Mouse (Mus musculus): ENCODE measurements around the gene Rnaseh1. TPM values are rescaled to one million over a fixed set of nuclear protein-coding genes. Genes with fewer than 3 reads are reported as not detected.

Rnaseh1 gene
- polyA plus RNA-seq, 1 experiment, result 5.0 TPM

DNA sequence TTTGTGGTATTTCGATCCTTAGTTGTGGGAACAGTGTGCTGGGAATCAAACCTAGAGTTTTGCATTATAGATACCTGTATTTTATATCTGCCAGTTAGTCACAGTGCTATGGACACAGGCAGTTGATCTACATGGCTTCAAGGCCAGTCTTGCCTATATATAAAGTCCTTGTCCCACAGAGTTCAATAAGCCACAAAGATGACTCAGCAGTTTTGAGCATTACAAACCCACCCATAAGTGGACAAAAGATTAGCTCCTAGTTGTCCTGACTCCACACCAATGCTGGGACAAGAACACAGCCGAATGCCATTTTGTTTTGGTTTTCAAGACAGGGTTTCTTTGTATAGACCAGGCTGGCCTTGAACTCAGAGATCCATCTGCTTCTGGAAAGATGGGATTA lies 21.0 kb upstream of the Rnaseh1 start:
- Histone ChIP-seq H3K27ac (ENCODE audit: insufficient read depth, low read depth, low read length) (no peak overlapping the region), H3K27me3 (ENCODE audit: control insufficient read depth, insufficient read depth, low read length) (no peaks in the 10 kb centered on the region), H3K36me3 (ENCODE audit: control insufficient read depth, insufficient read depth, low read length) (peaks cover 51% of the 10 kb centered on the region), H3K4me3 (ENCODE audit: low read depth, low read length) (no peak overlapping the region), H3K4me1 (ENCODE audit: control insufficient read depth, insufficient read depth, insufficient read length, low read length) (no peaks in the 10 kb centered on the region)
- 90% methylated on average over 2 of the region's 2 CpGs for WGBS
- TF ChIP-seq CTCF (IDR thresholded peaks at IDR 0.05; ENCODE audit: extremely low read depth, insufficient read length, insufficient replicate concordance, low read depth, low read length) (no peak), POLR2A (IDR thresholded peaks at IDR 0.05; ENCODE audit: low read depth, low read length) (no peak)

DNA sequence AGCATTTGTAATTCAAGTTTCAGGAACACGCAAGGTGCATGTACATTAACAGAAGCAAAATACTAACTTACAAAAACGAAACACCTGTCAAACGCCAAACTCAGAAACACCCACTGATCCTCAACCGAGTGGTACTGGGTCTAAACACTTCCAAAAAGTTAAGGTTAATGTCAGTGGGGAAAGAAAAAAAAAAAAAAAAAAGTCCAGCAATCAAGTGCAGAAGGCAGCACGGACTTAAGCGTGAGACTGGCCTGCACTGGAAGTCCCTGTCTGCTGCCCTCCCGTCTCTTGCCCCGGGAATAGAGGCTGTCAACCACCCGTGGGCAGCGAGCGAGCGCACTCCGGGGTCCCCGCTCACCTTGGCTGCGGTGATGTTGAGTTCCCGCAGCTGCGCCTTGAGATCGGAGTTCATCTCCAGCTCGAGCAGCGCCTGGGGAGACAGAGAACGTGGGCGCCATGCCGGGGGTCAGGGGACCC lies 14.3 kb upstream of the Rnaseh1 start:
- Histone ChIP-seq H3K36me3 (ENCODE audit: control insufficient read depth, insufficient read depth, low read length) (peaks cover 37% of the 10 kb centered on the region), H3K27me3 (ENCODE audit: control insufficient read depth, insufficient read depth, low read length) (no peaks in the 10 kb centered on the region), H3K4me3 (ENCODE audit: low read depth, low read length) (peak overlapping the region; percentile 96), H3K4me1 (ENCODE audit: control insufficient read depth, insufficient read depth, insufficient read length, low read length) (peaks cover 8% of the 10 kb centered on the region; the same call in 1 of the 2 replicates), H3K27ac (ENCODE audit: insufficient read depth, low read depth, low read length) (peak overlapping the region; percentile 19; the same call in 1 of the 2 replicates)
- whole genome bisulfite sequencing, result 2% methylated on average over 23 of the region's 23 CpGs
- TF ChIP-seq CTCF (IDR thresholded peaks at IDR 0.05; ENCODE audit: extremely low read depth, insufficient read length, insufficient replicate concordance, low read depth, low read length), result no peak
- TF ChIP-seq POLR2A (IDR thresholded peaks at IDR 0.05; ENCODE audit: low read depth, low read length), result no peak

DNA sequence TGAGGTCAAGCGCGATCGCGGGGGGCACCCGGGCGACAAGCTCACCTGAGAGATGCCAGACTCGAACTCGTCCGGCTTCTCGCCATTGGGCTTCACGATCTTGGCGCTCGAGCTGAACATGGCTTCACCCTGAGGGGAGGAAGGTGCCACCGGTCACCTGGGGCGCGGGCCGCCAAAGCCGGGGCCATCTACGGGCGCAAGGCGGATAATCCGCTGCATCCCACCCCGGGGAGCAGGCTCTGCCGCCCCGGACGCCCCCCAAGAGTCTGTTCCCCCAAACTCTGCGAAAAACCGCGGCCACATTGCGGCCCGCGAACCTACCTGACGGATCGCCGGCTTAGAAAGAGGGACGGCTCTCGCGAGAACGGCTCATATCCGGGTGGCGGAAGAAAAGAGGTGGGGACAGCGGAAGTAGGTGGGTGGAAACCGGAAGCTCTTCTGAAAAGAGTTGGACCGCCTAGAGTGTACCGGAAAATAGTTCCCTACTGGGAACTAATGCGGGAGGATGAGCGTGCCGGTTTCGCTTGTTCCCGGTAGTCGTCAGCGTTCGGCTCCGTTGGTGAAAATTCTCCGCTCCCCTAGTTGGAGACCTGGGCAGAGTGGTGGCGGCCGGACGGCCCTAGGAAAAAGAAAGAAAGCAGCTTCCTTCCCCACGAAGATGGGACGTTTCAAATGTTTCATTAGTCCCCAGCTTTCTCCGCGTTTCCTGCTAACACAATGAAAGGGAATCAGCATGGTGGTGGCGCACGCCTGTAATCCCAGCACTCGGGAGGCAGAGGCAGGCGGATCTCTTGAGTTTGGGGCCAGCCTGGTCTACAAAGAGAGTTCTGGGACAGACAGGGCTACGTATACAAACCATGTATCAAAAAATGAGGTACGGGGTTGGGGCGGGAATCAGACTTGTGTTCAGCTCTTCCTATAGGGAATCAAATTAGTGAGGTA lies 13.6 kb upstream of the Rnaseh1 start, which contains the start of gene Rps7:
Gene Rps7 (minus strand): TSS at position 419 of the 942 bp plus-strand sequence.
- peak within 1 kb of the TSS; percentile 96 for H3K4me3 ChIP-seq (ENCODE audit: low read depth, low read length)
- WGBS, result 4% methylated on average over 69 of the region's 69 CpGs
- peak within 1 kb of the TSS; percentile 59 for H3K27ac ChIP-seq (ENCODE audit: insufficient read depth, low read depth, low read length)

DNA sequence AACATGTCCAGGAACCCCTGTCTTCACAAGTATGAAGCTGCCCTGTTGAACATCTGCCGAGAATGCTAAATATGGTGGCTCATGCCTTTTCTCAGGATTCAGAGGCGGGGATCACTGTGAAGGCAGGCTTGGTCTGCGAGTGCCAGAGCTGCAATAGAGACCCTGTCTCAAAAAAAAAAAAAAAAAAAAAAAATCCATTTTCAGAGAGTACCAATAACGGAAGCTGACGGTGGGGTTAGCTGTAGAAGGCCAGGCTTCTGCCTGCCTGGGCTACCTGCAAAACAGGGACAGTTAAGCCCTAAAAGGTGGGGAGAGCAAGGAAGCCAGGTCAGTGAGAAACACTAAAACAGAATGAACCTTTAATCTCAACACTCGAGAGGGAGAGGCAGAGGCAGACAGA lies 12.9 kb upstream of the Rnaseh1 start:
- Histone ChIP-seq H3K27me3 (ENCODE audit: control insufficient read depth, insufficient read depth, low read length) (no peaks in the 10 kb centered on the region), H3K27ac (ENCODE audit: insufficient read depth, low read depth, low read length) (no peak overlapping the region), H3K4me3 (ENCODE audit: low read depth, low read length) (peak overlapping the region; percentile 76), H3K4me1 (ENCODE audit: control insufficient read depth, insufficient read depth, insufficient read length, low read length) (peaks cover 8% of the 10 kb centered on the region; the same call in 1 of the 2 replicates), H3K36me3 (ENCODE audit: control insufficient read depth, insufficient read depth, low read length) (peaks cover 25% of the 10 kb centered on the region)
- TF ChIP-seq CTCF (IDR thresholded peaks at IDR 0.05; ENCODE audit: extremely low read depth, insufficient read length, insufficient replicate concordance, low read depth, low read length) (no peak), POLR2A (IDR thresholded peaks at IDR 0.05; ENCODE audit: low read depth, low read length) (no peak)
- WGBS, result 81% methylated on average over 6 of the region's 6 CpGs

More for the DNA sequence above, 13.6 kb upstream of the Rnaseh1 start, which contains the start of gene Rps7:
- Histone ChIP-seq H3K27me3 (ENCODE audit: control insufficient read depth, insufficient read depth, low read length) (no peaks in the 10 kb centered on the region), H3K36me3 (ENCODE audit: control insufficient read depth, insufficient read depth, low read length) (peaks cover 30% of the 10 kb centered on the region), H3K4me1 (ENCODE audit: control insufficient read depth, insufficient read depth, insufficient read length, low read length) (peaks cover 8% of the 10 kb centered on the region; the same call in 1 of the 2 replicates)
- peak; percentile 82 for TF ChIP-seq POLR2A (IDR thresholded peaks at IDR 0.05; ENCODE audit: low read depth, low read length)
- TF ChIP-seq CTCF (IDR thresholded peaks at IDR 0.05; ENCODE audit: extremely low read depth, insufficient read length, insufficient replicate concordance, low read depth, low read length), result no peak

DNA sequence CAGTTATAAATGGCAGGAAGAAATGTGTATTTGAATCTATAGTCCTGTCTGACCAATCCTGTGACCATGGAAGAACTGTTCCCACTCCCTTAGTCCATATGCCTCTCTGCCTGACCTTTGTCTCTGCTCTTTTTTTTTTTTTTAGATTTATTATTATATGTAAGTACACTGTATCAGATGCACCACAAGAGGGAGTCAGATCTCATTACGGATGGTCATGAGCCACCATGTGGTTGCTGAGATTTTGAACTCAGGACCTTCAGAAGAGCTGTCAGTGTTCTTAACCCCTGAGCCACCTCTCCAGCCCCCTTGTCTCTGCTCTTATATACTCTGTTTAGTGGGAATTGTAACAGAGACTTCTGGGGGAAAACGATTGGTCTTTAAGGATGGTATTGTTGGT lies 10.6 kb upstream of the Rnaseh1 start:
- H3K27ac ChIP-seq (ENCODE audit: insufficient read depth, low read depth, low read length), result no peak overlapping the region
- no peak overlapping the region for H3K4me3 ChIP-seq (ENCODE audit: low read depth, low read length)
- 46% methylated on average over 2 of the region's 2 CpGs for WGBS
- H3K36me3 ChIP-seq (ENCODE audit: control insufficient read depth, insufficient read depth, low read length), result peaks cover 3% of the 10 kb centered on the region
- TF ChIP-seq POLR2A (IDR thresholded peaks at IDR 0.05; ENCODE audit: low read depth, low read length), result no peak
- TF ChIP-seq CTCF (IDR thresholded peaks at IDR 0.05; ENCODE audit: extremely low read depth, insufficient read length, insufficient replicate concordance, low read depth, low read length), result no peak
- no peaks in the 10 kb centered on the region for H3K27me3 ChIP-seq (ENCODE audit: control insufficient read depth, insufficient read depth, low read length)
- H3K4me1 ChIP-seq (ENCODE audit: control insufficient read depth, insufficient read depth, insufficient read length, low read length), result peaks cover 8% of the 10 kb centered on the region; the same call in 1 of the 2 replicates

DNA sequence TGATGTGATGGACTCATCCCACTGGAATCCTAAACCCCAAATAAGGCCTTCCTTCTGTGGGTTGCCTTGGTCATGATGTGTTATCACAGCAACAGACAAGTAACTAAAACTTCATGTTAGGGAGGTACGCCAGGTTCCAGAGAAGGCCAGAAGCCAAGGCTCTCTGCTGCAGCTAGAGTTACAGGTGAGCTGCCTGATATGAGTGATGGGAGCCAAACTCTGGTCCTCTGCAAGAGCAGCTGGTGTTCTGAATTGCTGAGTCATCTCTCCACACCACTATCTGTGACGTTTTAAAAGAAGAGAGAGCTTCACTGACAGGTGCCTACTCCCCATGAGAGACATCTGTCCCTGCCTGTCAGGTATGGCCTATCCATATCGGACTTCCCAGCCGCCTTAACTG lies 13.2 kb downstream of the Rnaseh1 start:
- Histone ChIP-seq H3K4me3 (ENCODE audit: low read depth, low read length) (no peak overlapping the region), H3K27ac (ENCODE audit: insufficient read depth, low read depth, low read length) (no peak overlapping the region), H3K27me3 (ENCODE audit: control insufficient read depth, insufficient read depth, low read length) (no peaks in the 10 kb centered on the region), H3K36me3 (ENCODE audit: control insufficient read depth, insufficient read depth, low read length) (peaks cover 23% of the 10 kb centered on the region), H3K4me1 (ENCODE audit: control insufficient read depth, insufficient read depth, insufficient read length, low read length) (no peaks in the 10 kb centered on the region)
- 82% methylated on average over 4 of the region's 4 CpGs for WGBS
- TF ChIP-seq CTCF (IDR thresholded peaks at IDR 0.05; ENCODE audit: extremely low read depth, insufficient read length, insufficient replicate concordance, low read depth, low read length) (no peak), POLR2A (IDR thresholded peaks at IDR 0.05; ENCODE audit: low read depth, low read length) (no peak)

DNA sequence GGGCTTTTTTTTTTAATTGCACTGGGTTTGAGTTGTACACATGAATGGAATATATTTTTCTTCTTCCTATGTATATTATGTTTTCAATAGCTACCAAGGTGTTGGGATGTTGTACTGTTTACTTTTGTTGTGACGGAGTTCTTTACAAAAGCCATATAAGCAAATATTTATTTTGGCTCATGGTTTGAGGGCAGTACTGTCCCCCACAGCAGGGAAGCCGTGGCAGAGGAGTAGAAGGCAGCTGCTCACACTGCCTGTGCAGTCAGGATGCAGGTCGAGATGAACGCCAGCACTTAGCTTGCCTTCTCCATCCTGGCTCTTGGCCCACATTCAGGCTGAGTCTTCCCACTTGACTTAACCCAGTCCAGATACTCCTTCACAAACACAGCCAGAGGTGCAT lies 17.3 kb downstream of the Rnaseh1 start:
- Histone ChIP-seq H3K4me1 (ENCODE audit: control insufficient read depth, insufficient read depth, insufficient read length, low read length) (no peaks in the 10 kb centered on the region), H3K4me3 (ENCODE audit: low read depth, low read length) (no peak overlapping the region), H3K27me3 (ENCODE audit: control insufficient read depth, insufficient read depth, low read length) (no peaks in the 10 kb centered on the region), H3K27ac (ENCODE audit: insufficient read depth, low read depth, low read length) (no peak overlapping the region), H3K36me3 (ENCODE audit: control insufficient read depth, insufficient read depth, low read length) (no peaks in the 10 kb centered on the region)
- no peak for TF ChIP-seq POLR2A (IDR thresholded peaks at IDR 0.05; ENCODE audit: low read depth, low read length)
- no peak for TF ChIP-seq CTCF (IDR thresholded peaks at IDR 0.05; ENCODE audit: extremely low read depth, insufficient read length, insufficient replicate concordance, low read depth, low read length)
- 37% methylated on average over 4 of the region's 4 CpGs for WGBS

All from small intestine, adult 2 months (tissue).